Mouse (Mus musculus) right cerebral cortex, adult 2 months (tissue): Measurements from ENCODE around the gene Tmc7.

ENCODE experiments used
- DNase-seq, 2 experiments: peaks; one replicate each; pipeline ENCODE4 v3.0.0; 2021 to 2022; ENCODE audit warnings: low spot score in 2 of 2

Gene Tmc7

GRCm38 (mm10) chr7:118502333-118502732, 82.2 kb downstream of the Tmc7 start:
- no peak for DNase-seq

DNA sequence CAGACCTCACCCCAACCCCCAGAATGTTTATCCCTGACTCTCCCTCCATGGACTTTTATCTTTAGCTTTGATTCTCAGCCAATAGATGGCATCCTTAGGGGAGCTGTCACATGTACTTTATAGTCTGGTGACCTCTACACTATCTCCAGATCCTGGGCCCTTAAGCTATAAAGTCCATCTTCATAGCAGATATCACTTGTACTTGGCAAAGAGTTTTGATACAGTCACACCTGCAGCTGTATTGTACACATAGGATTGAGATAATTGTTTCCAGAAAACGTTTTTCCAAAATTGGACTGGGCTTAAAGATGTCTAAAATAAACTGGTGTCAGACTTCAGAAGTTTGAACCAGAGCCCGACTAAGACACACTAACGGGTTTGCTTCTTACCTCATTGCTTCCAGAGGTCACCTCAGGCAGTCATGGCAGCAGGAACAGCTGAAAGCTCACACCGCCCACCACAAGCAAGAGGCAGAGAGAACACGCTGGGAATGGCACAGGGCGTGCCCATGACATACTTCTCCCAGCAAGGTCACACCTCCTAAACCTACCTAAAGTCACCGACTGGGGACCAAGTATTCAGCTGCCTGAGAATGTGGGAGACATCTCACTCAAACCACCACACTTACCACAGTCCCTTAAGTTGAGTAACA, 84.6 kb downstream of the Tmc7 start:
- no peak for DNase-seq

DNA sequence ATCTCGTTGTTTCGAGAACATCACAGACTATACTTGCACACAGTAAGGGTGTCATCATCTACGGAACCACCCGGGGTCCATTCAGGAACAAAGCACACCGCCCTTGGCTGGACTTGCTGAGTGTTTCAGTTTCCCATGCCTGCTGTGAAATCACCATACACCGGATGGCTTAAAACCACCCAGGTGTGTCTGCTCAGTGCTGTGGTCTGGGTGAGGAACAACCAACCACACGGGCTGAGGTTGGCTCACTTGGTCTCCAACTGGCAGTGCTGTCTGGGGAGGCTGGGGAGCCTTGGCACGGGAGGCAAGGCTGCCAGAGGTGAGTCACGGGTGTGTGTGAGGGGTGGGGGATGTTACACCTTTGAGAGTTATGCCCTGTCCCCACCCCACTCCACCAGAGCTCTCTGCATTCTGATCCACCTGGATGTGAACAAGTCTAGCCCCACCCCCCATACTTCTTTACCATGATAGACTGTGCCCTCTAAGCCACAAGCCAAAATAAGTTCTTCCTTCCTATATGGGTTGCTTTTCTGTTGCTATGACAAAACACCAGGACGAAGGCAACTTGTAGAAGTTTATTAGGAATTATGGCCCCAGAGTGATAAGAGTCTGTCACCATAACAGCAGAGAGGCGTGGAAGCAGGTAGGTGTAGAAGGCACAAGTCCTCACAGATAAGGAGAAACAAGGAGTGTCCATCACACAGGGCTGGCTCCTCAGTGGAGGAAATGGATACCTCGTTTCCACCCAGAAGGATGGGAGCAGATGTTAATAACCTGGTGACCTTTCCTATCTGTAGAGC, 85.4 kb downstream of the Tmc7 start:
- DNase-seq = no peak

DNA sequence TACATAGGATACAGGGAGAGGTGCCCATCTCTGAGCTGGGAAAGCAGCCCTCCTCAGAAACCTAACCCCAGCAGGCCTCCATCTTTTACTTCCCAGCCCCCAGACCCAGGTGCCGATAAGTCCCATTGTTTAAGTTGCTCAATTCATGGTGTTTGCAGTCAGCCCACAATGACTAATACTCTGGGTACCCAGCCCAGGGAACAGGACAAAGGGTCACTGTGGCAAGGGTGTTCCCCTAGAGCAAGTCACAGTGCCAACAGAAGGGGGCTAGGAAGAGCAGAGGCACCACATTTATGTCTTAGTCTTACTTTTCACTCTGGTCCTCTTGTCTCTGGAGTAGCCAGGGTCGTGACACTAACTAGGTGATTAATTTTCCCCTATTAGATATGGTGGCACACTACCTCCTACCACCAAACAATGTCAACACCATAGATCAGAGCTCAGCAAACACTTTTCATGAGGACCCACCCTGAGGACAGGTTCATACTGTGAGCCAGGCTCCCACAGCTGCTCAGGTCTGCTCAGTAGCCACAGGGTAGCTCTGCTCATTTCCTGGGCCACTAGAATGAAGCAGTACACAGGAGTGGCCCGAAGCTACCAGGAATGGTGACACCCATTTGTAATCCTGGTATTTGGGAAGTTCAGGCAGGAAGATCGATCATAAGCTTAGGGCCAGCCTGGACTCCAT, 89.5 kb downstream of the Tmc7 start:
- no peak for DNase-seq

DNA sequence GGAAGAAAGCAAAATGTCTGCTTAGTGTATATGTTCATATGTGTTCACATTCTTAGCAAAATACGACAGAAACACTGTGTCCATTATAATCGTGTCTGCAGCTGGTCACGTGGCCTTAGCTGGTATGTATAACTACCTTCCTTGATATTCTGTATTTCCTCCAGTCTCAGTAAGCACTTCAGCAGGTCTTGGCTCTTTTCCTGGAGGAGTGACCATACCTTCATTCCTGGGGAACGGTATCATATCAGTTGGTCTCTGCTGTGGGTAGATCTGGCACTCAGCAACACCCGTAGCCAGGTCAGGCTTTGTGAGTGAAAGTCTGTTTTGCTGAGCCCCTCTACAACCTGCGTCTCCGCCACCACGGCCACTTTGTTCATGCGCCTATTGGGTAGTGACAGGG, 90.6 kb downstream of the Tmc7 start:
- DNase-seq = no peak

DNA sequence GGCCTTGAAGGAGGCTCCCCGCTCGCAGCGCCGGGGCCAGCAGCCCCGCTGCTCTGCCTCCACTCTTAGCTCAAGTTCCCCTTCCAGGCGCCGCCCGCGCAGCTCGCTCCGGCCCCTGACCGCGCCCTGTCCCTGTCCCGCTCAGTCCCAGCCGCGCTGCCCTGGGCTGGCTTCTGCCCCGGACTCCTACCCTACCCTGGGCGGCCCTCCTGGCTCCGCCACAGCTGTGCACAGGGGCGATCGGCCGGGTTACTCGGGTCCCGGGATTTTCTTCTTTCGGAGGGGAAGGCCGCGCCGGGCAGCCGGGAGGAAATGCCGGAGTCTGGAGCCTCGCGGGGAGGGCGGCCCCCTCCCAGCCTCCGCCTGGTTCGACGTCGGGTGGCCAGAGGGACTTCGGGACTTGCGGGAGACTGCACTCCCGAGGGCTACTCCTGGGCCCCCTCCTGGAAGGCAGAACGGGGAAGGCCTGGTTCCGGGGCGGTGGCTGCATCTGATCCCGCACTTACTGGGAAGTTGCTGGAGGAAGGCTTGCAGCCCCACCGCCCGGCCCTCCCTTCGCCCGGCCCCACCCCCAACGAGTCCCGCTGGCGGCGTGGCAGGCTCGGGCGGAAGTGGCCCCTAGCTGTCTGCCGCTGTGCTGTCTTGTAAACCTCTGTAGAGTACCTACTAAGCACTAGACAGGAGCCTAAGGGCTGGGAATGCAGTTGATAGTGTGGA, 92.9 kb downstream of the Tmc7 start, which contains the start of gene Itpripl2:
TSS of gene Itpripl2 (minus strand) at position 545 of the 717 bp plus-strand sequence.
- DNase-seq = peak; percentile 7 to 10

GRCm38 (mm10) chr7:118490666-118491430, 93.7 kb downstream of the Tmc7 start:
- peak in 1 of 2 experiments; percentile 11 for DNase-seq

DNA sequence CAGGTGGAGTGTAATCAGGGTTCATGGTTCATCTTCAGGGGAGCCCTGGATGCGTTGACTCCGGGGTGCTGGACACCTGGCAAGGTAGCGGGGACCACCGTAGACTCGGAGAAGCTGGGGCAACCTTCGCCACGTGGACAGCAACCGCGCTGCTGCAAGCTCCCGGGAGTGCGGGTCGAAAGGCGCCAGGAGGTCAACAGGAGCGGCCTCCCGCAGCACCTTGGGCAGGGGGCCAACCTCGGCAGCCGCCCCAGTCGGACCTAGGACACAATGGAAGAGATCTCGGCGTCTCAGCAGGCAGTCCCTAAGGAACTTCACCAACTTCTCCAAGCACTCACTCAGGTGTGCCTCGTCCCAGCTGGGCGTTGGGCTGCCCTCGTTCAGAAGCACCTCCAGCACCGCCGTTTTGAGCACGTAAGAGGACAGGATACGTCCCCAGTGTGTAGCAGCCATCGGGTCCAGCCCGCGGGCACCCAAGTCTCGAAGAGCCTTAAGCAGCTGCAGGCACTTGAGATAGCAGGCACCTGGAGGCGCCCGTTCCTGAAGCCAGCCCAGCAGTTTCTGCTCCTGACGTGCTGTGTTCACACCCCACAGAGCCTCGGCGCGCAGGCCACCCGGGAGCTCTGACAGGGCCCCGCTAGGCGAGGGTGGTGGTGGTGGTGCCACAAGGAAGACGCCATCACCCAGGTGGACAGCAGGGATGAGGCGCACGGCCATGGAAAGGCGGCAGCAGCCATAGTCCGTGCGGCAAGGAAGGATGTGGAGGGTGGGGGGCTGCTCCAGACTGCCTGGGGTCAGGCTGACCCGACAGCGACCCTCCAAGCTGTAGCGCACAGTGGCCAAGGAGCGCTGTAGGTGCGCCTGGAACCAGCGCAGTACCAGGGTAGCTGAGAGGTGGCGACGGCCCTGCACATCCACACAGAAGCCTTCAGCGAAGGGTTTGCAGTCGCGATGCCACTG, 94.5 kb downstream of the Tmc7 start:
- no peak for DNase-seq

DNA sequence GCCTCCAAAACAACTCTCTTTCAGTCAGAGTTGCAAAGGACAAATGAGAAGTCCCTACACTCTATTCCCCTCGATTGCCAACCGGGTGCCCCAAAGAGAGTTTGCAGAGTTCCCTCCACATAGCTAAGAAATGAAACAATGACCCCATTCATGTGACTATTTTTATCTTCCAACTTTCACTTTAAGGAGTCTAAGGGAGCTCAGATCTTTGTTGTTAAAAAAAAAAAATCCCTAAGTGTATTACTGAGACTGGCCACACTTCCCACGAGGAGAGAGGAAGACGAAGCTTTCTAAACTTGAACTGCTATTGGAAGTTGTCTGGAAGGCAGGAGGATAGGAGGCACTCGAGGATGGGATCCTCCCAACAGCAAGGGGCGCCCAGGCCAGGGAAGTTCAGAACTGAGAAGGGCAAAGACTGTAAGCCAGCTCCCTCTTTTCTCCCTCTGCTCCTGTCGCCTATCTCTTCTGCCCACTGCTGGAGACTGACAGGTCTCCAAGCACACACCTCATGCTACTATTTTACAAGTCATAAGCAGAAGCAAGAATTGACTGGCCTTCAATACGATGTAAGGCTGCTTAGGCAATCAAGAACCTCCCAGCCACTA, 96.4 kb downstream of the Tmc7 start:
- no peak for DNase-seq

DNA sequence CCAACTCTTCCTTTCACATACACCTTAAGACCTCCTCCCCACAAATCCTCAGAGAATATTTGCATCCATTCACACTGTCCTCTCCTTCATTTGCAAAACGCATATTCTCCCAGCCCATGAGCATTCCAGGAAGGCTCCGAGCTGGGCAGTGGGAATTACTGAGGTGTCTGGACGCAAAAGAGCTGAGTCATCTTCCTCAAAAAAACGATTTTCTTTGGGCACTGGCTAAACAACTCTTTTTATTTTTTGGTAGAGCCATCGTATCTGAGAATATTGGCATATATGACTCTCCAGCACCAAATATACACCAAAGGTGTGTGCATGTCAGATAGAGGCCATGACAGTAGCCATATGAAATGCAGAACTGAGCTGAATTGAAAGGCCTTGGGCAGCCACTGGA, 97.6 kb downstream of the Tmc7 start:
- no peak for DNase-seq
